Mouse (Mus musculus) liver, adult 2 months (tissue): ENCODE results near the gene Fgfbp3.
"Not testable (repeated sequence)": the region's sequence is repeated elsewhere in the genome, so short reads cannot be mapped to it uniquely, and the experiment has no call there.

ENCODE experiments used
- CTCF ChIP-seq: fragments of 200-500 bp; IDR thresholded peaks from 2 replicates; pipeline ENCODE4 v1.5.1; 2011; ENCODE audit warnings: low read depth, low read length, control low read depth
- POLR2A ChIP-seq: fragments of 200-500 bp; IDR thresholded peaks from 2 replicates; pipeline ENCODE4 v1.6.1; 2011; ENCODE audit warnings: low read length, control low read depth; ENCODE audit not compliant: insufficient read depth; ENCODE audit errors: extremely low read depth

GRCm38 (mm10) chr19:36962544-36963260, 43.3 kb upstream of the Fgfbp3 start:
- not testable (repeated sequence) for TF ChIP-seq POLR2A, CTCF
